ENCODE assay signal across 15 mouse cellular contexts in genomic region chr1:106449795-106450194, GRCm38 (mm10).
"Had no signal": no experiment of that assay in that cellular context is flagged by ENCODE, and none has a peak within 500 bp of the region (broad histone marks: within the 10 kb centered on the region; RNA-seq: fewer than 3 reads in every experiment).

No protein-coding gene starts in this region.

- H3K27me3 ChIP-seq: kidney, embryonic 15.5 days; limb, embryonic 13.5 days; megakaryocyte, embryonic 14.5 days; midbrain, embryonic 15.5 days; neural tube, embryonic 12.5 days had no signal

- H3K9me3 ChIP-seq: kidney, embryonic 15.5 days; limb, embryonic 13.5 days; midbrain, embryonic 15.5 days; neural tube, embryonic 12.5 days had no signal

- H3K4me1 ChIP-seq: kidney, embryonic 15.5 days; limb, embryonic 13.5 days; megakaryocyte, embryonic 14.5 days; midbrain, embryonic 15.5 days; neural tube, embryonic 12.5 days had no signal

- H3K27ac ChIP-seq: kidney, embryonic 15.5 days; layer of hippocampus, adult 2 months; limb, embryonic 13.5 days; liver, embryonic 14.5 days; midbrain, embryonic 15.5 days; neural tube, embryonic 12.5 days had no signal

- H3K4me3 ChIP-seq: kidney, embryonic 15.5 days; layer of hippocampus, adult 2 months; limb, embryonic 13.5 days; megakaryocyte, embryonic 14.5 days; midbrain, embryonic 15.5 days; neural tube, embryonic 12.5 days had no signal

- H3K9ac ChIP-seq: kidney, embryonic 15.5 days; limb, embryonic 13.5 days; liver, embryonic 14.5 days; midbrain, embryonic 15.5 days; neural tube, embryonic 12.5 days had no signal

- DNase-seq: kidney, adult 2 months; kidney, postnatal 36 days; lung, adult 18-20 months; lung, postnatal 4 days; retina, postnatal 1 day; thymus, postnatal 36 days had no signal

- ATAC-seq: lung, postnatal 0 days; midbrain, embryonic 15.5 days had no signal

- H3K4me2 ChIP-seq: kidney, embryonic 15.5 days; limb, embryonic 13.5 days; midbrain, embryonic 11.5 days; midbrain, embryonic 15.5 days; neural tube, embryonic 12.5 days had no signal

- H3K36me3 ChIP-seq: kidney, embryonic 15.5 days; limb, embryonic 13.5 days; midbrain, embryonic 15.5 days; neural tube, embryonic 12.5 days had no signal
